Mouse (Mus musculus) embryonic facial prominence, embryonic 15.5 days (tissue): ENCODE data around the gene Islr2. TPM values are rescaled to one million over a fixed set of nuclear protein-coding genes. Genes with fewer than 3 reads are reported as not detected.

Source experiments
- ATAC-seq: fragments of 200-750 bp; cut with Nextera tagmentation; 2 replicates; pipeline ENCODE4 v1.8.0; 2017; ENCODE audit warnings: low read depth, moderate TSS enrichment; ENCODE audit not compliant: insufficient number of reproducible peaks, low FRiP score, low TSS enrichment
- H3K27ac ChIP-seq: fragments of 300-500 bp; sonication (generic); replicated peaks from 2 replicates; pipeline ENCODE4 v1.5.1; 2015; ENCODE audit warnings: mild to moderate bottlenecking, inconsistent platforms
- H3K27me3 ChIP-seq: fragments of 300-500 bp; sonication (generic); 2 replicates; pipeline ENCODE4 v1.6.1; 2015; ENCODE audit warnings: inconsistent platforms
- H3K36me3 ChIP-seq: fragments of 300-500 bp; sonication (generic); 2 replicates; pipeline ENCODE4 v1.6.1; 2015; ENCODE audit warnings: mild to moderate bottlenecking, inconsistent platforms
- H3K4me1 ChIP-seq: fragments of 300-500 bp; sonication (generic); 2 replicates; pipeline ENCODE4 v1.6.1; 2015; ENCODE audit warnings: inconsistent platforms
- H3K4me2 ChIP-seq: fragments of 300-500 bp; sonication (generic); replicated peaks from 2 replicates; pipeline ENCODE4 v1.6.1; 2015; ENCODE audit warnings: mild to moderate bottlenecking, inconsistent platforms
- H3K4me3 ChIP-seq: fragments of 300-500 bp; sonication (generic); replicated peaks from 2 replicates; pipeline ENCODE4 v1.5.1; 2015; ENCODE audit warnings: mild to moderate bottlenecking, inconsistent platforms
- H3K9ac ChIP-seq: fragments of 300-500 bp; sonication (generic); 2 replicates; pipeline ENCODE4 v1.6.1; 2015; ENCODE audit warnings: inconsistent platforms
- H3K9me3 ChIP-seq: fragments of 300-500 bp; sonication (generic); replicated peaks from 2 replicates; pipeline ENCODE4 v1.6.1; 2016; ENCODE audit warnings: inconsistent platforms
- WGBS: fragments of 180-500 bp; shearing (Covaris S2); methylation state at CpG from one replicate; pipeline ENCODE4 v1.1.7; 2015; 5-methylcytosine and 5-hydroxymethylcytosine counted together
- polyA plus RNA-seq: library from polyadenylated mRNA; unstranded; fragments of >200 nt; fragmentation: Nextera tagmentation; extraction: Ambion mirVana; gene quantifications from 2 replicates; pipeline ENCODE4 v1.2.1, GENCODE M21; 2015

Islr2 gene
- polyA plus RNA-seq, 1 experiment from 2014 or later = 0.80 TPM

DNA sequence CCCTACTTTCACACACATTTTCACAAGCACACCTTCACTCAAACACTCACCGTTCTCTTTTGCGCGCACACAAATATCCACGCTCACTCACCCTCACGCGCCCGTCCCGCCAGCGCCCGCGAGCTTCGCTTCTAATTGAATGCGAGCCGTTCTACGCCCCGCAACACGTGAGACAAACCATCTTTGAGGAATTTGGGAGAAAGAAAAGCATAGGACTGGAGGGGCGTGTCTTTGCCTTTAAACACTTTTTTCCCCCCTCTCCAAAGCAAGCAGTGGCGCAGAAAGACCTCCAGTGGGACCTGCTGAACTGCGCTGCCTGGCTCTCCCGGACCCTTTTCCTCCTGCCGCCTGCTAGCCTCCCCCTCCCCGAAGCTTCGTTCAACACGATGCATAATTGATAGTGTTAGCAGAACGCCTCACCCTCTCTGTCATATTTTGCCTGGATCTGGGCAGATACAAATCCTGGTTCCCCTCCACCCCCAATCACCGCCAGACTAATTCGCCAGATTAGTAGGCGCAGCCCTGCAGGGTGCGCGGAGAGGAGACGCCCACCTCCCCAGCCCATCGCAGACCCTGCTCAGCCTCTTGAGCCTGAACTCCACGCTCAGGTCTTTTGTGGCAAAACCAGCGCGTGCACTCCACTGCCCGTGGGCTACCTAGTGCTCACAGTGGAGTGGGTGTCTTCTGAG is 2.1 kb downstream of the Islr2 start:
- H3K4me1 ChIP-seq = peaks cover 67% of the 10 kb centered on the region
- H3K9me3 ChIP-seq = no peaks in the 10 kb centered on the region
- H3K27ac ChIP-seq = no peak overlapping the region
- peak overlapping the region; percentile 17 for H3K4me3 ChIP-seq
- H3K27me3 ChIP-seq = peaks cover 73% of the 10 kb centered on the region
- under 1% methylated on average over 37 of the region's 37 CpGs for WGBS
- no peak overlapping the region for H3K9ac ChIP-seq
- no peak for ATAC-seq
- H3K36me3 ChIP-seq = no peaks in the 10 kb centered on the region
- peak overlapping the region; percentile 30 for H3K4me2 ChIP-seq

DNA sequence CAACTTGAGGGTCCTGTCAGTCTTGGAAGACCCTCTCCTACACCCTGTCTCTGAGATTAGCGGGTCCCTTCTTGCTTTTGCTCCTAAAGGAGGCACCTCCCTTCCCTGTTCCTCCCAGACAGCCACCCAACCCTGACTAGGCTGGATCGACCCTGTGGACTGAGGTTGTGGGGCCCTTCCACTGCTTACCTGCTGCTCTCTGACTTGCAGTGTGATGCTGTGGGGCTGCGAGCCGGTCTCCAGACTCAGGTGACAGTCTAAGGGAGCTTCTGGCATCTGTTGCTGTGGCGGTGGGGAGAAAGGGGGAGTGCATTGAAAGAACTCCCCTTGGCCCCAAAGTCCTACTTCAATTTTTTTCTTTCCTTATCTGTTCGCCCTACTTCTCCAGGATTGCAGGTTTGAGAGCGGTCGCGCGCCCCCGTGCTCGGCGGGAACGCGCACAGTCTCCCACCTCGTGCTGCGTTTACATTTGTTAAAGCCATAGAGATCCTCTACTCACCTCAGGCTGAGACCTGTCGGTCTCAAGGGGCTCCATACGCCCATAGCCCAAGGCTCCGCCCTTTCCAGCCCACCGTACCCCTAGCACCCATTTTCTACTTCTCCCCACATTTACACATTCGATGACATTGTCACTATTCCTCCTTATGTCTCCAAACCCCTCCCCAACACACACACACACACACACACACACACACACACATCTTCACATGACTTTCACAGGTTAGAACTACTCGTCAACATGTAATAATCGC is 2.9 kb downstream of the Islr2 start:
- no peak for ATAC-seq
- H3K4me2 ChIP-seq = peak overlapping the region; percentile 30
- H3K4me1 ChIP-seq = peaks cover 75% of the 10 kb centered on the region
- WGBS = 2% methylated on average over 24 of the region's 24 CpGs
- no peaks in the 10 kb centered on the region for H3K36me3 ChIP-seq
- no peak overlapping the region for H3K9ac ChIP-seq
- H3K27ac ChIP-seq = no peak overlapping the region
- peaks cover 80% of the 10 kb centered on the region for H3K27me3 ChIP-seq
- H3K9me3 ChIP-seq = no peaks in the 10 kb centered on the region
- peak overlapping the region; percentile 17 for H3K4me3 ChIP-seq

DNA sequence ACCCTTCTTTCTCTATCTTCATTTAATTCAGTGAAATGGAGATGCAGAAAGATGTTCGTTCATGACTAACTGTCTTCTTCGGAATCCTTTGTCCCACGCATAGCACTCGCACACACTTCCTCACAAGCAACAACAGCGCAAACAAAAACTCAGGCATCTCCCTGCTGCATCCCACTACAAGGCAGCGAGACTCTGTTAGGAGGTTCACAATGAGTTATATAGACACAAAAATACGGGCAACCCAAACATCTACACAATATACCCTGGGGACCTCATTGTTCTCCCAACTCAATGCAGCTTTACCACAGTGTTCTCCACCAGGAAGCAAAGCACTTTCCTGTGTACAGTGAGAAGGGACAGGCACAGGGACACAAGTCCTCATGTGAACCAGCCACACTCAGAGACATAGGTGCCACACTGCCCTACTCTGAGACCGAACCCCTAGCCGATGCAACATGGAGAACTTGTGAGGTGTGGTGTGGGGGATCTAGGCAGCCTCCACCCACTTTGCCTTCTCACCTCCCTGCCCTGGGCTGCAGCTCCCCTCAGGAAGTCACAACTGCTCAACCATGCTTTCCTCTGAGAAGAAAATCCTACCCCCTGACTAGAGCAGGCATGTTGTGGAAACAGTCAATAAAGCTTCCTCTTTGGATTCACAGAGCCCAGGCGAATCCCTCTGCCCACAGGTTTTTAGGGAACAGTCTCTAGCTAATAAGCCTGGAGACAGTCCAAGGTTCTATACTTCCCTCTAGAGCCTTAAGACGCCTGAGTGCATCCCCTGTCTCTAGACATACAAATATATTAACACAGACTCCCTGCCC is 3.6 kb downstream of the Islr2 start:
- no peak for ATAC-seq
- H3K9me3 ChIP-seq = no peaks in the 10 kb centered on the region
- H3K4me3 ChIP-seq = no peak overlapping the region

DNA sequence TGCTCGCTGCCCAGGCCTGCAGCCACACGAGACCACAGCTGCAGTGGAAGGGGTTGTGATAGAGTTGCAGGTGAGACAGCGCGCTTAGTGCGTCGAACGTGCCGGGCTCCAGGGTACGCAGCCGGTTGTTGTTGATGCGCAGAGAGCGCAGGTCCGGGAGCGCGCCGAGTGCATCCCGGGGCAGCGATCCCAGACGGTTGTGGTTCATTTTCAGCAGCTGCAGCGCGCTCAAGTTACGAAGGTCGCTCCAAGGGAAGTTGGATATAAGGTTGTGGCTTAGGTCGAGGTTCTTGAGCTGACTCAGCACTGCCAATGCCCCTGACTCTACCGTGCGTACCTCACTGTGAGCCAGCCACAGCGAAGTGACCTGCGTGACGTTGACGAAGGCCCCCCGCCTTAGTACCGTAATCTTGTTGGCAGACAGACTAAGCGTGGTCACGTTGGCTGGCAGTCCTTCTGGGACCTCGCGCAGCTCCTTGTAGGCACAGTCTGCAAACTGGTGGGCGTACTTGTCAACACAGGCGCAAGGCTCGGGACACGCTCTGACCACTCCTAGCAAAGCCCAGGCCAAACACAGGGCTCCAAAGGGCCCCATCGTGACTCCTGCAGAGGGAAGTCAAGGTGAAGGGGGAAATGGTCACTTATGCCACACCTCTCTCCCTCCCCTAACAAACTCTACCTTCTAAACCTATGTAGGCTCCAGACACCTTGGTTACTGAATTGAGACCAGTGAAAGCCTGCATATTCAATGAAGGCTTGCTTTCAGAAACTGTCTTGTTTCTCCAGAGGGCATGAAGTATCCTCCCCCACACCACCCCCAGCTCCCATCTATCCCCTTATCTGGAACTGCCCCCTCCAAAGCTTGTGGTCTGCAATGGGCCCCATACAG is 4.5 kb downstream of the Islr2 start:
- peak overlapping the region; percentile 30 for H3K4me3 ChIP-seq
- no peaks in the 10 kb centered on the region for H3K36me3 ChIP-seq
- peaks cover 96% of the 10 kb centered on the region for H3K27me3 ChIP-seq
- no peak for ATAC-seq
- H3K4me2 ChIP-seq = peak overlapping the region; percentile 50
- 3% methylated on average over 41 of the region's 41 CpGs for WGBS
- no peak overlapping the region for H3K27ac ChIP-seq
- no peaks in the 10 kb centered on the region for H3K9me3 ChIP-seq
- H3K4me1 ChIP-seq = peaks cover 79% of the 10 kb centered on the region
- no peak overlapping the region for H3K9ac ChIP-seq

More for the DNA sequence above, 3.6 kb downstream of the Islr2 start:
- peaks cover 88% of the 10 kb centered on the region for H3K27me3 ChIP-seq
- H3K4me1 ChIP-seq = peaks cover 79% of the 10 kb centered on the region
- no peak overlapping the region for H3K4me2 ChIP-seq
- WGBS = 15% methylated on average over 11 of the region's 11 CpGs
- no peaks in the 10 kb centered on the region for H3K36me3 ChIP-seq
- no peak overlapping the region for H3K27ac ChIP-seq
- no peak overlapping the region for H3K9ac ChIP-seq

DNA sequence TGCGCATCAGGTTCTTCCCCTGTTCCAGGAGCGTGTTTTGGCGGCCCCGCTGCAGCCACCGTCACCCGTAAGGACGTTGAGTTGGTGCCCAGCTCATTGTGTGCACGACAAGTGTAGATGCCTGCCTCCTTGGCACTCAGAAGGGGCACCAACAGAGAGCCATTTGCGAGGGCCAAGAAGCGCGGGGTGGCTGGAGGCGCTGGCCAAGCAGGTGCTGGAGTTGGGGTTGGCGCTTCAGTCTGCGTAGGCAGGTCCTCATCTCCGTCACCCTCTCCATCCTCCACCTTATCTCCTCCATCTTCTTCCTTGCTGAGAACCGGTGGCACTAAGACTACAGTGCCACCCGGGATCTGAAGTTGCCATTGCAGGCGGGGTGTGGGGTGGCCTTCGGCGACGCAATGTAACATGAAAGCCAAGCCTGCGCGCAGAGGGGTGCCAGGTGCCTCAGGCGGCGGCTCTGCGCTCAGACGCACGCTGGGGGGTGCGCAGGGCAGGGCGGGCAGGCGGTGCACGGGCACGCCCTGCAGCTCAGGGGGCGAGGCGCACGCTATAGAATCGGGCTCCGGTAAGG is 5.2 kb downstream of the Islr2 start:
- Histone ChIP-seq H3K9ac (no peak overlapping the region), H3K36me3 (no peaks in the 10 kb centered on the region), H3K4me2 (peak overlapping the region; percentile 50), H3K9me3 (no peaks in the 10 kb centered on the region), H3K4me3 (peak overlapping the region; percentile 30), H3K27me3 (peaks cover 100% of the 10 kb centered on the region), H3K27ac (no peak overlapping the region), H3K4me1 (peaks cover 75% of the 10 kb centered on the region)
- 3% methylated on average over 38 of the region's 38 CpGs for WGBS
- no peak for ATAC-seq

DNA sequence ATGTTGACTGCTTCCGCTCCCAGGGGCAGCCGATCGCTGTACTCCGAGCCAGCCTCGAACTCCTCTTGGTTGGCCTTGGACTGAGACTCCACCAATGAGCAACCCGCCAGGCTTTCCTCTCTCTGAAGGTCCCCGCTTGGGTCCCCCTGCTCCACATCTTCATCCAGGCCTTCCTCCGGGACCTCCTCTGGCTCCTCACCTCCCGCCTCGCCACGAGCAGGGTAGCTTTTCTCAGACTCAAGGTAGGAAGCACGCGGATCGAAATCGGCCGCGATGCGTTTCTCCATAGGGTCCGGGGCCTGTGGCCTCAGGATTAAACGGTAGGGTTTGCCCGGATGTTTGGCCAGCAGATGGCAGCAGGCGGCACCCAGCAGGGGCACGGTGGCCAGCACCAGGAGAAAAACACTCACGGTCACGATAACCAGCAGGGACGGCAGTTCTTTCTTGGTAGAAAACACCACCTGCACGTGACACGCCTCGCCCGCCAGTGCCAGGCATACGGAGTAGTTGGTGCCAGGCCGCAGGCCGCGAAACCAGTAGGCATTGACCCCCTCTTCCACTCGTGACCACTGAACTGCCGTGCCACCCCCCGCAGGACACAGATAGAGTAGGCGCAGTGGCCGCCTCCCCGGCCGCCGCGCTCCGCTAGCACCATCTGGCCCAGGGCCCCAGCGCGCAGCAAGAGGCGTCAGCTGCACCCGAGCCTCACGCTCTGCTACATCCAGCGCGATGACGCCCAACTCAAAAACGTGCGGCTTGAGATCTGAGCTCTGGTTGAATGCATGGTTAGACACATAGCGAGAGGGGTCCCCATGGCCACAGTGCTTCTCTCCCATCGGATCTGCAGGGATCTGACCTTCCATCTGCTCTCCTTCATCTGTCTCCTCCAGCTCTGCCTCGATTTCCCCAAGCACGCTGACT is 6.1 kb downstream of the Islr2 start:
- H3K27ac ChIP-seq = no peak overlapping the region
- no peaks in the 10 kb centered on the region for H3K9me3 ChIP-seq
- peak overlapping the region; percentile 51 for H3K4me2 ChIP-seq
- peak; percentile 35; the same call in 1 of the 2 replicates for ATAC-seq
- WGBS = 1% methylated on average over 58 of the region's 58 CpGs
- no peak overlapping the region for H3K9ac ChIP-seq
- peak overlapping the region; percentile 30 for H3K4me3 ChIP-seq
- peaks cover 67% of the 10 kb centered on the region for H3K4me1 ChIP-seq
- H3K36me3 ChIP-seq = no peaks in the 10 kb centered on the region
- H3K27me3 ChIP-seq = peaks cover 98% of the 10 kb centered on the region

DNA sequence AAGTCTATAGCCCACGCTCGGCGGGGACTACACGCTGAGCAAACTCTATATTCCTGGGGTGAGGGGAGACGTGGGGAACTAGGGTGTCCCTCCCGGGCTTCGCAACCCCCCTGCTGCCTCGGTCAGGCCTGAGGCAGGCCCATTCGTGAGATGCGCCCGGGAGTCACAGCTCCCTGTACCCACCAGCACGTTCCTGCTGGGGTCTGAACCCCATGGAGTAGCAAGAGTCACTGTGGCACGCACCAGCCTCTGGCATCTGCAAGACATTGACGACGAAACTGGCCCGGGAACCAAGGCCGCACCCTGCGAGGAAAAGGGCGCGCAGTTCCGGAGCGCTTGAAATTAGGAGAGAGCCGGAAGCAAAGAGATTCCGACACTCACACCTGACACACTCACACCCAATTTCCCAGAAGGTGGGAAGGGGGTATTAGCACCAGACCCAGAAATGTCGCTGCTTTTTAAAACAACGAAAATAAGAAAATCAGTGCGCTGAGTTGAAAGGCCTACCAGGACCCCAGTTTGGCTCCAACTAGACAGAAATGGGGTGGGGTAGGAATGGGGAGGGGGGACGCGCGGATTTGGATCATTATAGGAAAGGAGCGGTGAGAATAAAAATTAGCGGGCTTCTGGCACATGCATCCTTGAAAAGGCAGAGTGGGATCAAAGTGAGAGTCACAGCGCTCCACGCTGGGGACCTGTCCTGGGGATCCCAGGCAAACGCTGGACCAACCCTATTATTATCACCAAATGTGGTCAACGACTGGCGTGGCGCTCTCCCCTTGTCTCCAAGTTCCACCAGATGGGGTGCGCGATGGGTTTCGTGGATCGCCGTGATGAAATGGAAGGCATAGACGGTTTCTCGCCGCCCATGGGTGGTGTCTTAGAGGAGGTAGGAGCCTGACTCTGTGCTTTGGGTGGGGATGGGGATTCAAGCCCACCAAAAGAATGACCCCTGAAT is 7.2 kb downstream of the Islr2 start:
- no peaks in the 10 kb centered on the region for H3K9me3 ChIP-seq
- H3K4me1 ChIP-seq = peaks cover 57% of the 10 kb centered on the region
- WGBS = 10% methylated on average over 46 of the region's 46 CpGs
- peak overlapping the region; percentile 30; the same call in 1 of the 2 replicates for H3K4me3 ChIP-seq
- H3K27me3 ChIP-seq = peaks cover 86% of the 10 kb centered on the region
- no peak overlapping the region for H3K27ac ChIP-seq
- no peak for ATAC-seq
- H3K36me3 ChIP-seq = no peaks in the 10 kb centered on the region
- H3K4me2 ChIP-seq = peak overlapping the region; percentile 51; the same call in 1 of the 2 replicates
- no peak overlapping the region for H3K9ac ChIP-seq

DNA sequence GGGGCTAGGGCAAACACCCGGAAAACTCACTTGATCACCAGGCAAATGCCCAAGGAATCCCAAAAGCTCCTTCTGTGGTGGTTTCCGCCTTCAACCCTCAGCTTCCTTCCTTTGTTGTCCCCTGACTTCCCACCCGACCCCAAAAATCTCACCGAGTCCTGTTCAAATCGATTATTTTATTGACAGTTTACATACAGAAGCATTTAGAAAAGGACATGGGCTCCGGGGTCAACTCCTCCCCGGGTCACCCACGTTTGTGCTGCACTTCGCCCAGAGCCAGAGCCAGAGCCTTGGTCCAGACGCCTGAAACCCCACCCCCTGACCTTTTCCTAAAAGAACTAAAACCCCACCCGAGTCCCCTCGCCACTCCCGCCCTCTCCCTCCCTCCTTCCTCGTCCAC is 8.0 kb downstream of the Islr2 start:
- H3K4me3 ChIP-seq = 0 out of 2 replicates have a peak overlapping the region, but pooled peaks have one; percentile 30
- peaks cover 79% of the 10 kb centered on the region for H3K27me3 ChIP-seq
- H3K27ac ChIP-seq = no peak overlapping the region
- H3K9me3 ChIP-seq = no peaks in the 10 kb centered on the region
- H3K4me1 ChIP-seq = peaks cover 49% of the 10 kb centered on the region
- H3K9ac ChIP-seq = no peak overlapping the region
- H3K4me2 ChIP-seq = 0 out of 2 replicates have a peak overlapping the region, but pooled peaks have one; percentile 4
- 9% methylated on average over 14 of the region's 14 CpGs for WGBS
- no peak for ATAC-seq
- H3K36me3 ChIP-seq = no peaks in the 10 kb centered on the region

DNA sequence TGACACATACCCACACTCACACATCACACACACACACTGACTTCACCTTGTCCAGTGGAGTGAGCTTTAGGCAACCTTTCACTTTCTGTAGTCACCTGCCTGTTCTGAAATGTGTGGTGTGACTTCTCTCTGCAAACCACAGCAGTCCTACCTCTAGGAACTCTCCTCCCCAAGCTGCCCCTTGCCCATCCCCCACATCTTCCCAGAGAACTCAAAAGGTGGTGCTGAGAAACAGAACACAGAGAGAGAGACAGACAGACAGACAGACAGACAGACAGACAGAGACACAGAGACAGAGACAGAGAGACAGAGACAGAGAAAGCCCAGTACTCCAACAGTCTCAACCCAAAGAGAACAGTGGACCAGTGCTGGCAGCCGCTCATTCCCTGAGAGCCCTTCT is 8.4 kb downstream of the Islr2 start:
- Histone ChIP-seq H3K36me3 (no peaks in the 10 kb centered on the region), H3K27me3 (peaks cover 74% of the 10 kb centered on the region), H3K27ac (no peak overlapping the region), H3K9me3 (no peaks in the 10 kb centered on the region), H3K4me1 (peaks cover 46% of the 10 kb centered on the region), H3K4me3 (no peak overlapping the region), H3K9ac (no peak overlapping the region), H3K4me2 (no peak overlapping the region)
- 9% methylated on average over 1 of the region's 1 CpGs for whole genome bisulfite sequencing
- ATAC-seq = no peak
